Mouse (Mus musculus): Measurements from ENCODE around the gene Lamtor3.

DNA sequence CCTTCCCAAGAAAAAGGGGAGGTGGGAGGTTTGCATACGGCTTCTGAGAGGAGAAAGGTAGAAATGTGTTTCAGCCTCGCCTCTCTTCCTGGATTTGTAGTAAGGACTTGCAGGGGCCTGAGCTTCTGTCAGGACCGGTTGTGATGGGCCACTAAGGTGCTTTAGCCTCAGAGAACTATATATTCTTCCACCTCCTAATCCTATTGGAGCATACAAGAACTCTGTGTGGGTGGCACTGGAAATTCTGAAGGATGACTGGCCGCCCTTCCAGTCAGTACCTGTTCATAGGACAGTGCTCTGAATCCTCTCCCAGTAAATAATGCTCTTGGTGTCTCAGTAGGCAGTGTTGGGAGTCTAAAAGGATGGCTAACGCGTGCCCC lies 616 bp downstream of the Lamtor3 start:
- TF ChIP-seq CTCF (IDR thresholded peaks at IDR 0.05; ENCODE audit: extremely low read depth, insufficient read length, insufficient replicate concordance, low read depth, low read length), result 0 out of 2 replicates have a peak, but pooled peaks have one; percentile 1
- TF ChIP-seq POLR2A (IDR thresholded peaks at IDR 0.05; ENCODE audit: low read depth, low read length), result no peak

Data from small intestine, adult 2 months (tissue).